Mouse (Mus musculus) testis, adult 2 months (tissue): ENCODE measurements at regions not wholly inside any gene's neighbourhood (a gene's known extent, or its start where the extent isn't known, plus 50 kb on each side); places are given as distances from the start of the nearest gene placed in this dataset.

Experiments
- H3K27ac ChIP-seq: fragments of 200-500 bp; 2 replicates; pipeline ENCODE4 v1.5.1; 2012; ENCODE audit warnings: low read depth, low read length; ENCODE audit not compliant: control insufficient read depth, insufficient read depth
- H3K27me3 ChIP-seq: fragments of 200-500 bp; 2 replicates; pipeline ENCODE4 v1.6.1; 2012; ENCODE audit warnings: mild to moderate bottlenecking, low read length, moderate library complexity; ENCODE audit not compliant: control insufficient read depth, insufficient read depth
- H3K36me3 ChIP-seq: fragments of 200-500 bp; 2 replicates; pipeline ENCODE4 v1.6.1; 2012; ENCODE audit warnings: mild to moderate bottlenecking, low read length; ENCODE audit not compliant: control insufficient read depth, insufficient read depth
- H3K4me1 ChIP-seq: fragments of 200-500 bp; 2 replicates; pipeline ENCODE4 v1.6.1; 2012; ENCODE audit warnings: low read length; ENCODE audit not compliant: control insufficient read depth, insufficient read depth
- H3K4me3 ChIP-seq: fragments of 200-500 bp; 2 replicates; pipeline ENCODE4 v1.5.1; 2012; ENCODE audit warnings: low read depth, mild to moderate bottlenecking, low read length, moderate library complexity, mixed read lengths; ENCODE audit not compliant: control insufficient read depth
- CTCF ChIP-seq: fragments of 200-500 bp; IDR thresholded peaks from 2 replicates; pipeline ENCODE4 v1.5.1; 2012; ENCODE audit warnings: low read depth, mild to moderate bottlenecking, inconsistent platforms, low read length, moderate library complexity; ENCODE audit not compliant: control insufficient read depth, insufficient read depth, insufficient replicate concordance
- POLR2A ChIP-seq: fragments of 200-500 bp; IDR thresholded peaks from 2 replicates; pipeline ENCODE4 v1.6.1; 2012; ENCODE audit warnings: low read depth, mild to moderate bottlenecking, inconsistent platforms, low read length, moderate library complexity; ENCODE audit not compliant: control insufficient read depth

DNA sequence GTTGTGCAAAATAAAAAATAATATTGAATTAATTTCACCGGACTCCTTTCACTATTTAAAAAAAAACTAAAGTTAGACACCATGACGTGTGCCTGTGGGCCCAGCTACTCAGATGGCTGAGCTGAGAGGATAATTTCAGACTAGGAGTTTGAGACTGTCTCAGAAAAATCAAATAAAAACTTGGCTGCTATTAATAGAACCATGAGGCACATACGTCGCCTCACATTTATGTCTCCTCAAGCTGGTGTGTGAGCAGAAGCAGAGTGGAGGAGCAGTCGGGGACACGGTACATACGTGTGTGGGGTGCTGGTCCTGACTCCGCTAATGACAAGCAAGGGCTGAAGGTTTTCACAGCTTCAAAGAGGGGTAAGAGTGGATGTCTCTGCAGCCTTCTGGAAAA, 52.8 kb upstream of the Dmrtb1 start:
- TF ChIP-seq POLR2A: no peak
- TF ChIP-seq CTCF: no peak
- H3K4me1 ChIP-seq: no peaks in the 10 kb centered on the region; the same call in 1 of the 2 replicates
- no peak overlapping the region for H3K4me3 ChIP-seq
- H3K27ac ChIP-seq: no peak overlapping the region
- H3K27me3 ChIP-seq: no peaks in the 10 kb centered on the region
- no peaks in the 10 kb centered on the region for H3K36me3 ChIP-seq

- Histone ChIP-seq H3K27ac (no peak overlapping the region), H3K4me3 (no peak overlapping the region), H3K36me3 (no peaks in the 10 kb centered on the region), H3K4me1 (no peaks in the 10 kb centered on the region; the same call in 1 of the 2 replicates), H3K27me3 (no peaks in the 10 kb centered on the region)
- TF ChIP-seq POLR2A (no peak), CTCF (peak; percentile 98)
Measured at GRCm38 (mm10) chr4:107737907-107738306, 53.9 kb upstream of the Dmrtb1 start.

- Histone ChIP-seq H3K4me3 (no peak overlapping the region), H3K36me3 (no peaks in the 10 kb centered on the region), H3K27ac (no peak overlapping the region; the same call in 1 of the 2 replicates), H3K27me3 (no peaks in the 10 kb centered on the region), H3K4me1 (no peaks in the 10 kb centered on the region; the same call in 1 of the 2 replicates)
- TF ChIP-seq POLR2A: no peak
- TF ChIP-seq CTCF: no peak
Measured at GRCm38 (mm10) chr4:107738776-107739175, 54.7 kb upstream of the Dmrtb1 start.

- no peaks in the 10 kb centered on the region; the same call in 1 of the 2 replicates for H3K4me1 ChIP-seq
- no peaks in the 10 kb centered on the region for H3K27me3 ChIP-seq
- no peak for TF ChIP-seq CTCF
- no peak overlapping the region for H3K4me3 ChIP-seq
- H3K27ac ChIP-seq: no peak overlapping the region
- no peaks in the 10 kb centered on the region for H3K36me3 ChIP-seq
Measured at GRCm38 (mm10) chr4:107739789-107740405, 55.9 kb upstream of the Dmrtb1 start.

- no peak overlapping the region for H3K4me3 ChIP-seq
- H3K36me3 ChIP-seq: no peaks in the 10 kb centered on the region
- no peak overlapping the region for H3K27ac ChIP-seq
- H3K27me3 ChIP-seq: no peaks in the 10 kb centered on the region
- no peak for TF ChIP-seq CTCF
- no peak for TF ChIP-seq POLR2A
- H3K4me1 ChIP-seq: no peaks in the 10 kb centered on the region; the same call in 1 of the 2 replicates
Measured at GRCm38 (mm10) chr4:107743646-107744045, 58.4 kb upstream of the Lrp8 start.

DNA sequence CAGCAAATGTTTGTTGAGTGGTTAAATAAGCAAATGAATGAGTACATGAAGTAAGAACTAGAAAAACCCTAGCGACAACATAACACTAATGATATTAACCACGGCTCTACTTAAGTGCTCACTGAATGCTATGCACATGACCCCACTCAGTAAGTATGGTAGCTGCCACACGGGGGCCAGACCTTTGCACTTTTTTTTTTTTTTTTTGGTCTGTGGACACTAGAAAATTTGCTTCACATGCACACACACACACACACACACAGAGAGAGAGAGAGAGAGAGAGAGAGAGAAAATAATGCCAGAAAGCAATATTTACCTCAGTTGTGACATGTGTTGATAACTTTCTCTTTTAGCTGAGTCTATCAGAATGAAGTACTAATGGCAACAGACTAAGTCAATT, 55.7 kb upstream of the Lrp8 start:
- H3K27ac ChIP-seq: no peak overlapping the region
- H3K36me3 ChIP-seq: no peaks in the 10 kb centered on the region
- no peaks in the 10 kb centered on the region; the same call in 1 of the 2 replicates for H3K4me1 ChIP-seq
- no peak overlapping the region for H3K4me3 ChIP-seq
- no peak for TF ChIP-seq CTCF
- no peak for TF ChIP-seq POLR2A
- H3K27me3 ChIP-seq: no peaks in the 10 kb centered on the region

GRCm38 (mm10) chr4:107746923-107747431, 55.1 kb upstream of the Lrp8 start:
- H3K27me3 ChIP-seq: no peaks in the 10 kb centered on the region
- no peak for TF ChIP-seq CTCF
- no peak for TF ChIP-seq POLR2A

More at GRCm38 (mm10) chr4:107746923-107747431, 55.1 kb upstream of the Lrp8 start:
- H3K4me3 ChIP-seq: no peak overlapping the region
- no peaks in the 10 kb centered on the region; the same call in 1 of the 2 replicates for H3K4me1 ChIP-seq
- no peaks in the 10 kb centered on the region for H3K36me3 ChIP-seq
- H3K27ac ChIP-seq: no peak overlapping the region
